Mouse (Mus musculus) ES-CJ7 (cell line): ENCODE measurements at regions not wholly inside any gene's neighbourhood (a gene's known extent, or its start where the extent isn't known, plus 50 kb on each side); places are given as distances from the start of the nearest gene placed in this dataset.

Experiments
- DNase-seq: peaks from one replicate; pipeline ENCODE4 v3.0.0; 2011; ENCODE audit warnings: low read depth, low spot score

DNA sequence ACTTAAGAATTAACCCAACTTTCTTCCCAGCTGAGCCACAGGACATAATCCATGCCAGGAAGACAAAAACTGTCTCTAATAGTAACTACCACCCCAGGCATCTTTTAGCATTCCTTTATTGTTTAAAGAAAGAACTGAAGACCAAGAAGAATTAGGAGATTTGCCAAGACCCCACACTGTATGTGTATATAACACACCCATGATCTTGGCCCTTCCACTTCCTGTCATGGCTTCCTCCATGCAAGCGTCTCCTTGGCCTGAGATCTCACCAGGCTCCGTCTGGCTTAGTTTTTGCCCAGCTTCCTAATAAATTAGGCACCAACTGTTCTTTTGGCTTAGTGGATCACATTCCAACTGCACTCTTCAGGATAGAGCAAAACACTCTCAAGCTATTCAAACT, 215.9 kb upstream of the Tenm4 start:
- DNase-seq = no peak

GRCm38 (mm10) chr7:95959068-95959467, 212.0 kb upstream of the Tenm4 start:
- DNase-seq = no peak

DNA sequence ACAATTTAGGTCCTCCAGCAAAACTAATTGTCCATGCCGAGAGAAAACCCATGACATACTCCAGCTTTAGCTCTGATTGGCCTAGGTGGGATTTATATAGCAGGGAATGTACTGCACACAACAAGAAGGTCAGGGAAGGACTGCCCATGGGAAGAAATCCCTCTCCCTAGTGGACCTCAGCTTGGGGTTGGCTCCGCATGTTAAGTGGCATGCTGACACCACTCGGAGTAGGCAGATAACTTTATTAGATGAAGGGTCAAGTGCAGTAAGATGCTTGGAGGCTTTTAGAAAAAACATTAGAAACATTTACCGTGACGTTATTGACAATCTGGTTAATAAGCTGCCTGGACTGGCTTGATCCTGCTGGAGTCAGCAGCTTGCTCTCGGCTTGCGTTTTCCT, 199.2 kb upstream of the Tenm4 start:
- no peak for DNase-seq

- no peak for DNase-seq
Measured at GRCm38 (mm10) chr7:95974085-95974484, 197.0 kb upstream of the Tenm4 start.

GRCm38 (mm10) chr7:95991250-95992032, 179.6 kb upstream of the Tenm4 start:
- peak; percentile 87 for DNase-seq

GRCm38 (mm10) chr7:95992033-95992516, 179.0 kb upstream of the Tenm4 start:
- DNase-seq = no peak

DNA sequence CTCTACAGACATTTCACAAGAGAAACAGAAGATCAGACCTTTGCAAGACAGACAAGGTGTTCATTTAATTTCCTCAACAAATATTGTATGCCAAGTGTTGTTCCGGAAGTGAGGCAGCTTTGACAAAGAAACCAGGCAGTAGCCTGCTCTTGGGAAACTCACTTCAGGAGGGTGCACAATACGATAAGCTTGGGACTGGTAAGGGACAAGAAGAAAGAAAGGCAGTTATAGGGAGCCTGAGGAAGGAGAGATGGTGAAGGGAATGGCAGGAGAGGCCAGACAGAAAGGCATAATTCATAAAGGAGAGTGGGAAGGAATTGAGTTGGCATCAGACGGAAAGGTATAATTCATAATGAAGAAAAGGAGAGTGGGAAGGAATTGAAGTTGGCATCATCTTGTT, 178.5 kb upstream of the Tenm4 start:
- no peak for DNase-seq

DNA sequence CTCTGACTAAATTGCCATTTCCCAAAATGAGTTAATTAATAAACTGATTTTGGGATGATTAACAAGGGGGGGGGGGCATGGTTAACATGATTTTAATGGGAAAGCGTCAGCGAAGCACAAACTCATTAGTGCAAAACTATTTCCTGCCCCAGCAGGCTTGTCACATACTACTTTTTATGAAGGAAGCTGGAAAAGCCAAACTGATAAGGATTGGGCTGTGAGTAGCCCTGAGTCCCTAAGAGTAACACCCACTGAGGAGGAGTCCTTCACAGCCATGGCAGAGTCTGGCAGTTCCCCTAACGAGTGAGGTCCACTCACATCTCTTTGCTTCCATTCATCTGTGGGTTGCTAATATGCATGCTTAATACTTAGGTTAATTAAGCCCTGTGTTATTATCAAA, 173.9 kb upstream of the Tenm4 start:
- DNase-seq = no peak

GRCm38 (mm10) chr7:95999189-95999588, 171.9 kb upstream of the Tenm4 start:
- peak; percentile 36 for DNase-seq

GRCm38 (mm10) chr7:96002401-96002800, 168.6 kb upstream of the Tenm4 start:
- no peak for DNase-seq

- no peak for DNase-seq
Measured at GRCm38 (mm10) chr7:96006299-96006698, 164.7 kb upstream of the Tenm4 start.

- no peak for DNase-seq
Measured at GRCm38 (mm10) chr7:96013008-96013407, 158.0 kb upstream of the Tenm4 start.

- no peak for DNase-seq
Measured at GRCm38 (mm10) chr7:96017112-96017884, 153.7 kb upstream of the Tenm4 start.

GRCm38 (mm10) chr7:96024048-96024447, 147.0 kb upstream of the Tenm4 start:
- peak; percentile 21 for DNase-seq

DNA sequence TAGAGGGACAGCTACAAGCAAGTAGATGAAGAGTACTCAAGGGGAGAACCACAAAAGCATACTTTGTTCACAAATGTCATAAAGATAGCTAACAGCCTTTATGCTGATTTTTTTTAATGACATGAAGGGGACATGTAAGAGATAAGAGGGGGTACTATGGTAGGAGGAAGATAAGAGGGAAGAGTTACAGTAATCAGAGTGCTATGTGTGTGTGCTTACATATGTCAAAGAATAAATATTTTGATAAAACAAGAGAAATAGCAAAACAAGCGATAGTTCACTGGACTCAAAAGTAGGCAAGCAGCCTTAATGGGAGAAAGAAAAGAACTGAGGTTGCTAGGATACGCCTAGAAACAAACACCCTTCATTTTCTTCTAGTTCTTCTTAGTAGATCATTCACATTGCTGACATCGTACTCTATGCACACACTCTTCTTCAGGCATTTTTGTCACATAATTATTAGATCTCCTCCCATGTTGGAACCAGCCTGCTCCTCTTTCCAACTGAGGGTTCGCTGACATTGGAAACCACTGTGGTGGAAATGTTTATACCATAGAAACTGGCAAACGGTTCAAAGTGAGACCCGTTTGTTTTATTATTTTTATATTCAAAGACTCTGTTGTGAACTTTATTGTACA, 144.1 kb upstream of the Tenm4 start:
- no peak for DNase-seq

GRCm38 (mm10) chr7:96033636-96034035, 137.4 kb upstream of the Tenm4 start:
- no peak for DNase-seq

- peak; percentile 19 for DNase-seq
Measured at GRCm38 (mm10) chr7:96035456-96035855, 135.6 kb upstream of the Tenm4 start.

GRCm38 (mm10) chr7:96039628-96040027, 131.4 kb upstream of the Tenm4 start:
- DNase-seq = no peak

DNA sequence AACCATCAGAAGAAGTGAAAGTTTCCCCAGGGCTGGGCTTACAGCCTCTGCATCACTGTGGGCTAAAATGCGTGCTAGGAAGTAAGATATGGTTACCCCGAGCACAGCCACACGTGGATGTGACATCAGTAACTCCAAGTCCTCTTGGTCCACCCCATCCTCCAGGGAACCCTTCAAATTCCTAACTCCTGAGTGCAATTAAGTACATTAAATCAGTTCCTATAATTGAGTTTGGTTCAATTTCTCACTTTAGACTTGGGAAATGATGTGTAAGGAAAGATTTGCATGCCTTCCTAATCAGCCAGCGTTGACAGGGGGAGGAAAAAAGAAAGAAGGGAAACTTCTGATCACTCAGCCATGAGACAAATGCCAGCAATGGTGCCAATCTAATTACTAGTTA, 129.2 kb upstream of the Tenm4 start:
- no peak for DNase-seq

- no peak for DNase-seq
Measured at GRCm38 (mm10) chr7:96051631-96052030, 119.4 kb upstream of the Tenm4 start.

DNA sequence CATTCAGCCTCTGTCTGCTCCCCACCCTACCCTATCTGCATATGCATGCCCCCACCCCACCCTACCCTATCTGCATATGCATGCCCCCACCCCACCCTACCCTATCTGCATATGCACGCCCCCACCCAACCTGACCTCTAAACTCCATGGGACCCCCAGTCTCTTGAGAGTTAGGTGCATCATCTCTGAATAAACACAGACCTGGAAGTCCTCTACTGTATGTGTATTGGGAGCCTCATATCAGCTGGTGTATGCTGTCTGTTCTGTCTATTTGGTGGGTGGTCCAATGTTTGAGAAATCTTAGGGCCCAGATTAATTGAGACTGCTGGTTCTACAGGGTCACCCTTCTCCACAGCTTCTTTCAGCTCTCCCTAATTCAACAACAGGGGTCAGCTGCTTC, 109.4 kb upstream of the Tenm4 start:
- DNase-seq = peak; percentile 90

GRCm38 (mm10) chr7:96078511-96078910, 92.5 kb upstream of the Tenm4 start:
- DNase-seq = no peak
